Mouse (Mus musculus) liver, embryonic 11.5 days (tissue): ENCODE measurements around the gene Ccdc27. TPM values are rescaled to one million over a fixed set of nuclear protein-coding genes. Genes with fewer than 3 reads are reported as not detected.

ENCODE experiments used
- ATAC-seq: fragments of 200-750 bp; cut with Nextera tagmentation; replicated peaks from 2 replicates; pipeline ENCODE4 v1.8.0; 2017; ENCODE audit warnings: moderate number of reproducible peaks, mild to moderate bottlenecking, moderate TSS enrichment, moderate library complexity; ENCODE audit not compliant: low FRiP score
- DNase-seq: peaks from one replicate; pipeline ENCODE4 v3.0.0-alpha.2; 2017; ENCODE audit warnings: low spot score
- H3K27ac ChIP-seq: fragments of 300-500 bp; sonication (generic); 2 replicates; pipeline ENCODE4 v1.5.1; 2014; ENCODE audit warnings: mild to moderate bottlenecking, low read depth, low read length, control low read depth
- H3K27me3 ChIP-seq: fragments of 300-500 bp; sonication (generic); replicated peaks from 2 replicates; pipeline ENCODE4 v1.6.1; 2014; ENCODE audit warnings: low read length, mixed read lengths; ENCODE audit not compliant: control insufficient read depth, insufficient read depth
- H3K36me3 ChIP-seq: fragments of 300-500 bp; sonication (generic); 2 replicates; pipeline ENCODE4 v1.6.1; 2014; ENCODE audit warnings: mild to moderate bottlenecking, low read length, moderate library complexity, mixed read lengths; ENCODE audit not compliant: control insufficient read depth, insufficient read depth
- H3K4me1 ChIP-seq: fragments of 300-500 bp; sonication (generic); replicated peaks from 2 replicates; pipeline ENCODE4 v1.6.1; 2014; ENCODE audit warnings: low read length, mixed read lengths; ENCODE audit not compliant: control insufficient read depth, insufficient read depth
- H3K4me2 ChIP-seq: fragments of 300-500 bp; sonication (generic); 2 replicates; pipeline ENCODE4 v1.6.1; 2014; ENCODE audit warnings: mild to moderate bottlenecking, control low read depth, moderate library complexity
- H3K4me3 ChIP-seq: fragments of 300-500 bp; sonication (generic); 2 replicates; pipeline ENCODE4 v1.5.1; 2014; ENCODE audit warnings: low read depth, low read length, control low read depth
- H3K9ac ChIP-seq: fragments of 300-500 bp; sonication (generic); 2 replicates; pipeline ENCODE4 v1.6.1; 2014; ENCODE audit warnings: low read depth, low read length, control low read depth
- H3K9me3 ChIP-seq: fragments of 300-500 bp; sonication (generic); 2 replicates; pipeline ENCODE4 v1.6.1; 2016; ENCODE audit warnings: low read length, inconsistent platforms, mixed read lengths; ENCODE audit not compliant: control insufficient read depth
- WGBS: fragments of 180-500 bp; shearing (Covaris S2); extraction: QIAGEN DNeasy Blood & Tissue Kit; methylation state at CpG from one replicate; pipeline ENCODE4 v1.1.7; 2014; 5-methylcytosine and 5-hydroxymethylcytosine counted together
- polyA plus RNA-seq: library from polyadenylated mRNA; unstranded; fragments of >200 nt; fragmentation: Nextera tagmentation; extraction: Ambion mirVana; gene quantifications from 2 replicates; pipeline ENCODE4 v1.2.1, GENCODE M21; 2014

The Ccdc27 gene
- polyA plus RNA-seq, 1 experiment from 2014 or later = 0.08 TPM

DNA sequence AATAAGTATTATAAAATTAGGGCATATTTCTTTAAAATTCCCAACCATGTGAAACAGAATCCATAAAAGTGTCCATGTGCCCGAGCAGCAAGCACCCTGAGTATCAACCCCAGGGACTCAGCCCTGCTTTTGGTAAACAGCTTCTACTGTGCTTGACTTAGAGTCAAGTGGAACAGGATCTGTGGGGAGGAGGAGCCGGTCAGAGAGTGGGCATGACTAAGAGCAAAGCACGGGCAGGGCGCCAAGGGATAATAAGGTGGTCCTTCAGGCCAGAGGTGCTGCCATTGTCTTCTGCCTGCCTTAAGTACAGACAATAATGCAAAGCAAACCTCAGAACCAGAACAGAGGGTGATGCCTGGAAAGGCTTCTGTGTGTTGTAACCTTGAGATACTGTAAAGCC, 34.7 kb downstream of the Ccdc27 start:
- Histone ChIP-seq H3K36me3 (peaks cover 13% of the 10 kb centered on the region), H3K27ac (no peak overlapping the region; the same call in 1 of the 2 replicates), H3K9ac (no peak overlapping the region), H3K4me3 (no peak overlapping the region), H3K9me3 (no peaks in the 10 kb centered on the region), H3K27me3 (no peaks in the 10 kb centered on the region), H3K4me1 (peaks cover 3% of the 10 kb centered on the region), H3K4me2 (no peak overlapping the region)
- DNase-seq = no peak
- 86% methylated on average over 4 of the region's 4 CpGs for WGBS
- ATAC-seq = no peak

DNA sequence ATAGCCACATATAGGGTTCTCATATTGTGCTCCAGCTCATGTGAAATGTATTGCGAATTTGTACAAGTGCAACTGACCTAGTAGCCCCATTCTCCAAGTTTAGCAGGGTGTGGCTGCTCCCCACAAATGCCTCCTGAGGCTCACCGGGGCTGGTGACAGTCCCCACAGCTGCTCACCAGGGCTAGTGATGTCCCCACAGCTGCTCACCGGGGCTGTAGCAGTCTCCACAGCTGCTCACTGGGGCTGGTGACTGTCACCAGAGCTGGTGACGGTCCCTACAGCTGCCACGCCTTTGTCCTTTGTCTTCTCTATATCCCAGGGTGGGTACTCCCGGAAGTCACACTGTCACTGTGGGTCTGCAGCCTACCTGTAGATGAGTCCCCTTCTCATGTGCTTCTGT, 36.2 kb downstream of the Ccdc27 start:
- 94% methylated on average over 6 of the region's 6 CpGs for WGBS
- Histone ChIP-seq H3K27ac (no peak overlapping the region), H3K4me1 (no peaks in the 10 kb centered on the region), H3K27me3 (no peaks in the 10 kb centered on the region), H3K9me3 (no peaks in the 10 kb centered on the region), H3K4me3 (no peak overlapping the region), H3K36me3 (peaks cover 19% of the 10 kb centered on the region), H3K9ac (no peak overlapping the region), H3K4me2 (no peak overlapping the region)
- DNase-seq = no peak
- no peak for ATAC-seq

DNA sequence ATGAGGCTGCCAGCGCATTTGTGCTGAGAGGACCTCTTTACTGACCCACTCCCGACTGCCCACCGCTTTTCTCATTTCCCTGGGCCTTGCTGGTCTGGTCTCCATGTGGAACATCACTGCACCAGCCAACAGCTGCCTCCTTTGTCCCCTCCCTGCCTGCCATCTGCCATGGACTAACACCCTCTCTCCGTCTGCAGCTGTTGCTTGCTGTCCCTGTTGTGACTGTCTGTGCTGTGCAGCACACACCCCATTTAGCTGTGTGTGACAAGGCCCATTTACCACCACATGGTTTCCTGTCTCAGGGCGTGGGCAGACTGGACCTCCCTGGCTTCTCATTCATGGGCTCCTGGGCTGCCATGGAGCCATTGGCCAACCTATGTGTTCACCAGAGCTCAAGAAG, 37.0 kb downstream of the Ccdc27 start:
- H3K4me3 ChIP-seq = no peak overlapping the region
- H3K27me3 ChIP-seq = no peaks in the 10 kb centered on the region
- H3K27ac ChIP-seq = no peak overlapping the region
- H3K36me3 ChIP-seq = peaks cover 19% of the 10 kb centered on the region
- DNase-seq (no peak), ATAC-seq (no peak)
- no peak overlapping the region for H3K4me2 ChIP-seq
- WGBS = 94% methylated on average over 5 of the region's 5 CpGs
- no peaks in the 10 kb centered on the region for H3K9me3 ChIP-seq
- H3K4me1 ChIP-seq = no peaks in the 10 kb centered on the region
- H3K9ac ChIP-seq = no peak overlapping the region

DNA sequence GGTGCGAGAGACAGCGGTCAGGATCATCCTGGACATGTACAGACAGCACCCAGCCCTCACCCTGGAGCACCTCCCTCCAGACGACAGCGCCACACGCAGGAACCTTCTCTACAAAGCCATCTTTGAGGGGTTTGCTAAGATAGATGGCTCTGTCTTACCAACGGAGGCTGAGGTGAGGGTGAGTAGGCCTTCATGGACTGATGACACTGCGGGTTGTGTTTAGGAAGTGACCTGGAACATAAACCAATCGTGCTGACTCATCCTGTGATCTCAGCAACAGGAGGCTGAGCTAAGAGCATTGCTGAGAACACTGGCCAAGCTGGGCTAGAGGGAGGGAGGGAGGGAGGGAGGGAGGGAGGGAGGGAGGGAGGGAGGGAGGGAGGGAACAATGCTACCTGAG, 49.0 kb downstream of the Ccdc27 start:
- Histone ChIP-seq H3K4me1 (no peaks in the 10 kb centered on the region), H3K4me3 (no peak overlapping the region), H3K27ac (no peak overlapping the region), H3K9ac (no peak overlapping the region), H3K27me3 (no peaks in the 10 kb centered on the region), H3K36me3 (peaks cover 47% of the 10 kb centered on the region), H3K9me3 (no peaks in the 10 kb centered on the region), H3K4me2 (no peak overlapping the region)
- WGBS = 85% methylated on average over 8 of the region's 8 CpGs
- ATAC-seq (no peak), DNase-seq (no peak)

DNA sequence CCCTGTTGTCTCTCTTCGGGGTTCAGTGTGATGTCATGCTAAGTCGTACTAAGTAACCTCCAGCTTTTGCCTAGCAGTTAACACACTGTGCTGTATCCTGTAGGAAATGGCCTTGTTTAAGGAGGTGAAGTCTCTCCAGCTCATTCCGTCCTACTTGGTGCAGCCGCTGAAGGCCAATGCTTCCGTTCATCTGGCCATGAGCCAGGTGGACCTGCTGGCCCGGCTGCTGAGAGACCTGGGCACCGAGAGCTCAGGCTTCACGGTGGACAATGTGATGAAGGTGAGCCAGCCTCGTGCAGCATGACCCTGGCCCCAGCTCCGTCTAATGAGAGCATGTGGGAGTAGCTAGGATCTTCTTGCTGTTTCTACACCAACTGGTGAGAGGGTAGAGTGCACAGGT, 49.8 kb downstream of the Ccdc27 start:
- Histone ChIP-seq H3K9ac (no peak overlapping the region), H3K27me3 (no peaks in the 10 kb centered on the region), H3K36me3 (peaks cover 49% of the 10 kb centered on the region), H3K9me3 (no peaks in the 10 kb centered on the region), H3K4me1 (no peaks in the 10 kb centered on the region), H3K27ac (no peak overlapping the region), H3K4me2 (no peak overlapping the region), H3K4me3 (no peak overlapping the region)
- ATAC-seq (no peak), DNase-seq (no peak)
- 90% methylated on average over 10 of the region's 10 CpGs for WGBS

DNA sequence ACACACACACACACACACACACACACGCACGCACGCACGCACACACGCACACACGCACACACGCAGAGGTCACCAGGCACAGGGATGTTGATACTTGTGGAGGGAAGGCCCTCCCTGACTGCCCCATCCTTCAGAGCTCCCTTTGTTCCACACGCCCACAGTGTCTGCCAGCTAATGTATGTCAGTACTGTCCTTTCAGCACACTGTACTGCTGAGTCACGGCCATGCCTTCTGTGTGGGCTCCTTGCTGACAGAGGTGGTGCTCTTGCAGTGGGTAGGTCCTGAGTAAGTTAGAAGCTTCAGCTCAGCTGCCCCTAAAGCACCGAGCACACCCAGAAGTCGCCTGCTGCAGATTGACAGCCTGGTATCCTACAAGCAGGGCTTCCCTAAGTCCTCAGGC, 62.0 kb downstream of the Ccdc27 start:
- H3K4me1 ChIP-seq = peaks cover 6% of the 10 kb centered on the region
- H3K27ac ChIP-seq = no peak overlapping the region
- H3K4me2 ChIP-seq = no peak overlapping the region
- H3K9ac ChIP-seq = no peak overlapping the region
- H3K4me3 ChIP-seq = no peak overlapping the region
- no peak for DNase-seq
- WGBS = 84% methylated on average over 11 of the region's 11 CpGs
- H3K9me3 ChIP-seq = no peaks in the 10 kb centered on the region
- H3K36me3 ChIP-seq = peaks cover 13% of the 10 kb centered on the region; the same call in 1 of the 2 replicates
- no peaks in the 10 kb centered on the region for H3K27me3 ChIP-seq
- ATAC-seq = no peak

DNA sequence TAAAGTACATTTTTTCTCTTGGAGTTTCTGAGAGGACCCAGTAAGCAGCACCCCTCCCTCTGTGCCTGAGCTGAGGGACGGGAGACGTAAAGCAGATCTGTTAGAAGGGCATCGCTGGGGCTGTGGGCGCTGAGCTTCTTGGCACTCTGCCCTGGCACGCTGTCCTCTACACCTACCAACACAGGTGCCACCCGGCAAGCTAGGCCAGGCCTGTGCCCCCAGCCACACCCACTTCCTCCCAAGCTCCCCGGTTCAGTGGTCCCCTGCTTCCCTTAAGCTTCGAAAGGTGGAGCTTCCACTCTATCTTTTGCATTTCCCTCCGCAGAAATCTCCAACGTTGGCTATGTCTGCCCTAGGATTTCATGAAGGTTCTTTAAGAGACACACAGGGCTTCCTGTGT, 63.2 kb downstream of the Ccdc27 start:
- DNase-seq (no peak), ATAC-seq (no peak)
- no peak overlapping the region for H3K4me3 ChIP-seq
- no peak overlapping the region for H3K9ac ChIP-seq
- H3K4me1 ChIP-seq = peaks cover 6% of the 10 kb centered on the region
- H3K27ac ChIP-seq = no peak overlapping the region
- 86% methylated on average over 10 of the region's 10 CpGs for WGBS
- H3K36me3 ChIP-seq = peaks cover 9% of the 10 kb centered on the region; the same call in 1 of the 2 replicates
- H3K27me3 ChIP-seq = no peaks in the 10 kb centered on the region
- H3K4me2 ChIP-seq = no peak overlapping the region
- H3K9me3 ChIP-seq = no peaks in the 10 kb centered on the region

Other genes starting within 250 kb of the Ccdc27 start
- 90.4 and 91.4 TPM in 2 replicates for gene A430005L14Rik, start 85.4 kb downstream of the Ccdc27 start, polyA plus RNA-seq
- gene Dffb, start 67.6 kb downstream of the Ccdc27 start, polyA plus RNA-seq = 17.2 and 18.5 TPM in 2 replicates
- 14.3 and 15.8 TPM in 2 replicates for gene Cep104, start 67.5 kb downstream of the Ccdc27 start, polyA plus RNA-seq
- 20.3 and 22.5 TPM in 2 replicates for gene Lrrc47, start 30.9 kb downstream of the Ccdc27 start, polyA plus RNA-seq
- gene Smim1, start 16.4 kb downstream of the Ccdc27 start, polyA plus RNA-seq = 414 and 426 TPM in 2 replicates
- gene Trp73, start 97.5 kb upstream of the Ccdc27 start, polyA plus RNA-seq = 0.04 and 0.18 TPM in 2 replicates
- gene Wrap73, start 99.7 kb upstream of the Ccdc27 start, polyA plus RNA-seq = 39.9 and 46.8 TPM in 2 replicates
- 133 and 149 TPM in 2 replicates for gene Tprgl, start 118.0 kb upstream of the Ccdc27 start, polyA plus RNA-seq
- gene Megf6, start 128.1 kb upstream of the Ccdc27 start, polyA plus RNA-seq = 5.8 and 5.9 TPM in 2 replicates